In genomic region chr7:99234916-99235315, GRCm38 (mm10) we compare ENCODE assay signal across 27 mouse cellular contexts. TPM values are rescaled to one million over a fixed set of nuclear protein-coding genes. Genes with fewer than 3 reads are reported as not detected.
"Had no signal": no experiment of that assay in that cellular context is flagged by ENCODE, and none has a peak within 500 bp of the region (broad histone marks: within the 10 kb centered on the region; RNA-seq: fewer than 3 reads in every experiment).

No protein-coding gene starts in this region.

- H3K27ac ChIP-seq: kidney, embryonic 15.5 days; left cerebral cortex, adult 2 months; limb, embryonic 15.5 days; liver, embryonic 14.5 days; lung, embryonic 15.5 days; midbrain, embryonic 15.5 days; neural tube, embryonic 12.5 days; neural tube, embryonic 15.5 days; stomach, postnatal 0 days had no signal

- DNase-seq: kidney, adult 2 months; layer of hippocampus, postnatal 36 days; liver, postnatal 0 days; lung, postnatal 14 days; lung, postnatal 4 days; right cerebral cortex, adult 18-20 months; right cerebral cortex, postnatal 14 days; right cerebral cortex, postnatal 4 days; thymus, adult 2 months; thymus, postnatal 25 days had no signal

- H3K9me3 ChIP-seq: kidney, embryonic 15.5 days; limb, embryonic 15.5 days; lung, embryonic 15.5 days; midbrain, embryonic 15.5 days; neural tube, embryonic 12.5 days; neural tube, embryonic 15.5 days had no signal

- H3K4me2 ChIP-seq: kidney, embryonic 15.5 days; limb, embryonic 15.5 days; liver, embryonic 11.5 days; lung, embryonic 15.5 days; midbrain, embryonic 11.5 days; midbrain, embryonic 15.5 days; neural tube, embryonic 12.5 days; neural tube, embryonic 15.5 days had no signal

- H3K4me3 ChIP-seq: kidney, embryonic 15.5 days; left cerebral cortex, adult 2 months; limb, embryonic 15.5 days; lung, embryonic 15.5 days; midbrain, embryonic 15.5 days; neural tube, embryonic 12.5 days; neural tube, embryonic 15.5 days had no signal

- H3K36me3 ChIP-seq: kidney, embryonic 15.5 days; limb, embryonic 15.5 days; lung, embryonic 15.5 days; midbrain, embryonic 15.5 days; neural tube, embryonic 12.5 days; neural tube, embryonic 15.5 days had no signal

- ATAC-seq: intestine, postnatal 0 days; liver, postnatal 0 days; midbrain, embryonic 15.5 days had no signal

- H3K9ac ChIP-seq: kidney, embryonic 15.5 days; limb, embryonic 15.5 days; liver, embryonic 14.5 days; liver, postnatal 0 days; lung, embryonic 15.5 days; midbrain, embryonic 15.5 days; neural tube, embryonic 12.5 days; neural tube, embryonic 15.5 days had no signal

RNA-seq across cellular contexts. Expression of gene Mogat2, which starts 3.5 kb away (rescaled TPM):
- total RNA-seq: layer of hippocampus, adult 8-10 months; layer of hippocampus, postnatal 10 days; layer of hippocampus, postnatal 36 days; left cerebral cortex, adult 2 months; left cerebral cortex, postnatal 36 days; megakaryocyte-erythroid progenitor cell, adult 5-6 weeks had no signal

RNA-seq across cellular contexts. Expression of gene Map6, which starts 32.3 kb away (rescaled TPM):
- total RNA-seq: megakaryocyte progenitor cell, adult 5-6 weeks; megakaryocyte-erythroid progenitor cell, adult 5-6 weeks had no signal

RNA-seq across cellular contexts. Expression of gene Dgat2, which starts 52.4 kb away (rescaled TPM):
- total RNA-seq: megakaryocyte-erythroid progenitor cell, adult 5-6 weeks had no signal
